Mouse (Mus musculus): ENCODE data around the gene 2810006K23Rik. TPM values are rescaled to one million over a fixed set of nuclear protein-coding genes. Genes with fewer than 3 reads are reported as not detected.

Gene 2810006K23Rik
- polyA plus RNA-seq, 1 experiment: not detected

GRCm38 (mm10) chr5:124366721-124367120 lies 38.8 kb downstream of the 2810006K23Rik start:
- no peak for TF ChIP-seq CTCF (IDR thresholded peaks at IDR 0.05; ENCODE audit: insufficient read depth, low read depth, low read length)
- TF ChIP-seq POLR2A (IDR thresholded peaks at IDR 0.05; ENCODE audit: insufficient read depth, low read depth, low read length): no peak
- Histone ChIP-seq H3K27ac (ENCODE audit: insufficient read depth, low read depth, low read length) (no peak overlapping the region), H3K4me1 (ENCODE audit: control insufficient read depth, insufficient read depth, low read length) (no peaks in the 10 kb centered on the region), H3K4me3 (ENCODE audit: insufficient read depth, low read depth, low read length) (no peak overlapping the region)
- 62% methylated on average over 3 of the region's 3 CpGs for WGBS

DNA sequence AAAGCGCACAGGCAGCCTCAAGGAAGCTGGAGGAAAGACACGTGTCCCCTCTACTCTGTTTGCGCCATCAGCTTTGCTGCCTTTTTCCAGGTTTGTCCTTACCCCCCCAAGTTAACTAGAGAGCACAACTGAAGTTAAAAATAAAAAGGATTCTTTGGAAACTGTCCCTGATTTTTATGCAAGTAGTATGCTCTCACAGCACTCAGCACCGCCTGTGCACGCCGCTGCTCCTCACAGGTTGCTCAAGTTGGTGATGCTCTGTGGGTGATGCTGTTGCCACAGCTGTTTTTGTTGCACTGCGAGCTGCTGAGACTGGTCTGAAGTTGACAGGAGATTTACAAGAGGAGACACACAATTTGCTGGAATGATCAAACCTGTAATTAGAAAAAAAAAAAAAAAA lies 46.4 kb downstream of the 2810006K23Rik start:
- Histone ChIP-seq H3K4me1 (ENCODE audit: control insufficient read depth, insufficient read depth, low read length) (no peaks in the 10 kb centered on the region; the same call in 1 of the 2 replicates), H3K27ac (ENCODE audit: insufficient read depth, low read depth, low read length) (no peak overlapping the region), H3K4me3 (ENCODE audit: insufficient read depth, low read depth, low read length) (no peak overlapping the region)
- TF ChIP-seq POLR2A (IDR thresholded peaks at IDR 0.05; ENCODE audit: insufficient read depth, low read depth, low read length) (no peak), CTCF (IDR thresholded peaks at IDR 0.05; ENCODE audit: insufficient read depth, low read depth, low read length) (no peak)
- WGBS: 62% methylated on average over 7 of the region's 7 CpGs

GRCm38 (mm10) chr5:124376401-124376800 lies 48.5 kb downstream of the 2810006K23Rik start:
- H3K4me3 ChIP-seq (ENCODE audit: insufficient read depth, low read depth, low read length): no peak overlapping the region
- H3K4me1 ChIP-seq (ENCODE audit: control insufficient read depth, insufficient read depth, low read length): no peaks in the 10 kb centered on the region; the same call in 1 of the 2 replicates
- WGBS: 98% methylated on average over 1 of the region's 1 CpGs
- no peak for TF ChIP-seq POLR2A (IDR thresholded peaks at IDR 0.05; ENCODE audit: insufficient read depth, low read depth, low read length)
- TF ChIP-seq CTCF (IDR thresholded peaks at IDR 0.05; ENCODE audit: insufficient read depth, low read depth, low read length): no peak
- H3K27ac ChIP-seq (ENCODE audit: insufficient read depth, low read depth, low read length): no peak overlapping the region

- Histone ChIP-seq H3K27ac (ENCODE audit: insufficient read depth, low read depth, low read length) (no peak overlapping the region), H3K4me3 (ENCODE audit: insufficient read depth, low read depth, low read length) (no peak overlapping the region), H3K4me1 (ENCODE audit: control insufficient read depth, insufficient read depth, low read length) (no peaks in the 10 kb centered on the region; the same call in 1 of the 2 replicates)
- WGBS: 85% methylated on average over 4 of the region's 4 CpGs
- no peak for TF ChIP-seq POLR2A (IDR thresholded peaks at IDR 0.05; ENCODE audit: insufficient read depth, low read depth, low read length)
Measured at GRCm38 (mm10) chr5:124377149-124377548, 49.3 kb downstream of the 2810006K23Rik start.

DNA sequence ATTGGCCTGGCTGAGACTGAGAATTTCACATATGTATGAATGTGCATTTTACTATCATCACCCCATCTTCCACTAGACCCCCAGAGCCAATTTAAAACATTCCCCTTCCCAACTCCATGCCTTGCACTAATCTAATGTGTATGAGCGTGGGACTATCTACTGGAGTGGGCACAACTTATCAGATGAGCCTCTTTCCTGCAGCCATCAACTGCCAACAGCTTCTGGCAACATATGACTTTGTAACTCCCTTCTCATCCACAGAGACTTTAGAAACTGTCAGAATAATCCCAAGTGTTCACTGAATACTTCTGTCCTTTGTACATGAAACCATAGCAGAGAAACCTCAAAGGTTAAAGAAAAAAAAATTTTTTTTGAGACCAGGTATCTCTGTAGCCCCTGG lies 52.2 kb downstream of the 2810006K23Rik start:
- Histone ChIP-seq H3K27ac (ENCODE audit: insufficient read depth, low read depth, low read length) (no peak overlapping the region), H3K4me3 (ENCODE audit: insufficient read depth, low read depth, low read length) (no peak overlapping the region), H3K4me1 (ENCODE audit: control insufficient read depth, insufficient read depth, low read length) (no peaks in the 10 kb centered on the region)
- 100% methylated on average over 1 of the region's 1 CpGs for WGBS
- TF ChIP-seq CTCF (IDR thresholded peaks at IDR 0.05; ENCODE audit: insufficient read depth, low read depth, low read length) (no peak), POLR2A (IDR thresholded peaks at IDR 0.05; ENCODE audit: insufficient read depth, low read depth, low read length) (no peak)

- WGBS: 52% methylated on average over 5 of the region's 5 CpGs
- TF ChIP-seq CTCF (IDR thresholded peaks at IDR 0.05; ENCODE audit: insufficient read depth, low read depth, low read length): no peak
- no peak for TF ChIP-seq POLR2A (IDR thresholded peaks at IDR 0.05; ENCODE audit: insufficient read depth, low read depth, low read length)
- H3K4me3 ChIP-seq (ENCODE audit: insufficient read depth, low read depth, low read length): no peak overlapping the region
- no peaks in the 10 kb centered on the region for H3K4me1 ChIP-seq (ENCODE audit: control insufficient read depth, insufficient read depth, low read length)
- no peak overlapping the region for H3K27ac ChIP-seq (ENCODE audit: insufficient read depth, low read depth, low read length)
Measured at GRCm38 (mm10) chr5:124387932-124388331, 60.0 kb downstream of the 2810006K23Rik start.

Other genes with a start within 250 kb of the 2810006K23Rik start
- not detected in 2 replicates for gene Abcb9, start 232.3 kb upstream of the 2810006K23Rik start, polyA plus RNA-seq (2012; ENCODE audit: insufficient read depth, insufficient read length, low replicate concordance, missing spikeins)
- gene Ogfod2, start 215.8 kb upstream of the 2810006K23Rik start, polyA plus RNA-seq (2012; ENCODE audit: insufficient read depth, insufficient read length, low replicate concordance, missing spikeins): not detected in 2 replicates
- not detected in 2 replicates for gene Arl6ip4, start 212.0 kb upstream of the 2810006K23Rik start, polyA plus RNA-seq (2012; ENCODE audit: insufficient read depth, insufficient read length, low replicate concordance, missing spikeins)
- gene Pitpnm2, start 78.3 kb upstream of the 2810006K23Rik start, polyA plus RNA-seq (2012; ENCODE audit: insufficient read depth, insufficient read length, low replicate concordance, missing spikeins): 145 TPM in 1 of 2 replicates, not detected in the other
- gene Mphosph9, start 117 bp upstream of the 2810006K23Rik start, polyA plus RNA-seq (2012; ENCODE audit: insufficient read depth, insufficient read length, low replicate concordance, missing spikeins): not detected in 2 replicates
- gene Cdk2ap1, start 35.0 kb downstream of the 2810006K23Rik start, polyA plus RNA-seq (2012; ENCODE audit: insufficient read depth, insufficient read length, low replicate concordance, missing spikeins): not detected in 2 replicates
- gene Sbno1, start 97.9 kb downstream of the 2810006K23Rik start, polyA plus RNA-seq (2012; ENCODE audit: insufficient read depth, insufficient read length, low replicate concordance, missing spikeins): 263 and 488 TPM in 2 replicates
- 371 TPM in 1 of 2 replicates, not detected in the other for gene Kmt5a, start 111.8 kb downstream of the 2810006K23Rik start, polyA plus RNA-seq (2012; ENCODE audit: insufficient read depth, insufficient read length, low replicate concordance, missing spikeins)
- not detected in 2 replicates for gene Rilpl2, start 150.3 kb downstream of the 2810006K23Rik start, polyA plus RNA-seq (2012; ENCODE audit: insufficient read depth, insufficient read length, low replicate concordance, missing spikeins)
- gene Snrnp35, start 155.0 kb downstream of the 2810006K23Rik start, polyA plus RNA-seq (2012; ENCODE audit: insufficient read depth, insufficient read length, low replicate concordance, missing spikeins): not detected in 2 replicates
- gene Rilpl1, start 203.3 kb downstream of the 2810006K23Rik start, polyA plus RNA-seq (2012; ENCODE audit: insufficient read depth, insufficient read length, low replicate concordance, missing spikeins): not detected in 2 replicates
- not detected in 2 replicates for gene Tmed2, start 212.6 kb downstream of the 2810006K23Rik start, polyA plus RNA-seq (2012; ENCODE audit: insufficient read depth, insufficient read length, low replicate concordance, missing spikeins)
- gene Ddx55, start 224.8 kb downstream of the 2810006K23Rik start, polyA plus RNA-seq (2012; ENCODE audit: insufficient read depth, insufficient read length, low replicate concordance, missing spikeins): not detected in 2 replicates

All from olfactory bulb, adult 2 months (tissue).